Mouse (Mus musculus): Measurements from ENCODE around the gene 4931409K22Rik.
"Not testable (repeated sequence)": the region's sequence is repeated elsewhere in the genome, so short reads cannot be mapped to it uniquely, and the experiment has no call there.

Gene 4931409K22Rik

DNA sequence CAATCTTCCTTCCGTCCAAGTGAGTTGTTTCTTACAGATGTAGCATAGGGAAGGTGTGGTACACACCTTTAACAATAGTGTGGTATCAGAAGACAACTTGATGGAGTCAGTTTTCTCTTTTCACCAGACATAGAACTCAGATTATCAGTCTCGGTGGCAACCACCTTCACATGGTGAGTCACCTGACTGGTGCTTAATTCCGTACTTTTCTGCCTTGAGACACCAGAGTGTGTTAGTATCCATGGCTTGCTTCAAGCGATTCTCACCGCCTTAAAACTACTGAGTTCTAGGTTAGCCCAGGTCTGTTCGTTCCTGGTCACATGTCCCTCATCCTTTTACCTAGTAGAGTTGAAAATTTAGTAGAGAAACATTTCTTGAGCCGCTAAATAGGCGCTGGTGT lies 29.5 kb upstream of the 4931409K22Rik start:
- Histone ChIP-seq H3K36me3 (ENCODE audit: control insufficient read depth, insufficient read depth, low read length, poor library complexity, severe bottlenecking) (peaks cover 6% of the 10 kb centered on the region), H3K27me3 (ENCODE audit: control insufficient read depth, insufficient read depth, low read length, poor library complexity, severe bottlenecking) (no peaks in the 10 kb centered on the region)
- no peak for DNase-seq (ENCODE audit: low read depth, low spot score)

DNA sequence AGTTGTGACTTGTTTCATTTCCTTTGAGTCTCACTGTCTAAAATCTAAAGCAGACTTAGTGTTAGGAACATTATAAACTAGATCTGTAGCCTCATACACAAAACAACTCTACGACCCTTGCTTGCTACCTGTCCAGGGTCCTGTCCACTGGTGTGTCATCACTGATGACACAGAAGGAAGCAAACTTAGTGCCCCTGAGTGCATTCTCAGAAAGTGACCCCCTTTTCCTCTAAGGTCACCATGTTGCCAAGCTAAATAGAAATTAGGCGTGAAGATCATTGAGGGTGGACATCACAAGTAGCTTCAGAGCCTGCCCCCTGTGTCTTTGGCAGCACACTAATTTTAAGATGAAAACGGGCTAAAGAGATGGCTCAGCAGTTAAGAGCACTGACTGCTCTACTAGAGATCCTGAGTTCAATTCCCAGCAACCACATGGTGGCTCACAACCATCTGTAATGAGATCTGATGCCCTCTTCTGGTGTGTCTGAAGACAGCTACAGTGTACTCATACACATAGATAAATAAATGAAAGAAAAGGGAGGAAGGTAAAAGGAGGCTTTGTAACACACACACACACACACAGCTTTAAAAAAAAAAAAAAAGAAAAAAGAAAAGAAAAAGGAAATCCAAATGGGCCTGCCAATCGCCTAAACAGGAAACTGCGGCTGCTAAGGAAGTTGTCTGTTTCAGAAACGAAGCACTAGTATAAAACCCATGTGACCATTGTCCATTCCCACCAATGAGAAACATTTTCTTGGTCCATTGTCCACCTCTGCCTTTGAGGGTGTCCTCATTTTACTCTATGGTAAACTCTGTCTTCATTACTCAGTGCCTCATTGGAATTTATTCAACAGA lies 21.7 kb upstream of the 4931409K22Rik start:
- DNase-seq (ENCODE audit: low read depth, low spot score): no peak
- H3K36me3 ChIP-seq (ENCODE audit: control insufficient read depth, insufficient read depth, low read length, poor library complexity, severe bottlenecking): peaks cover 2% of the 10 kb centered on the region; the same call in 1 of the 2 replicates
- H3K27me3 ChIP-seq (ENCODE audit: control insufficient read depth, insufficient read depth, low read length, poor library complexity, severe bottlenecking): no peaks in the 10 kb centered on the region

DNA sequence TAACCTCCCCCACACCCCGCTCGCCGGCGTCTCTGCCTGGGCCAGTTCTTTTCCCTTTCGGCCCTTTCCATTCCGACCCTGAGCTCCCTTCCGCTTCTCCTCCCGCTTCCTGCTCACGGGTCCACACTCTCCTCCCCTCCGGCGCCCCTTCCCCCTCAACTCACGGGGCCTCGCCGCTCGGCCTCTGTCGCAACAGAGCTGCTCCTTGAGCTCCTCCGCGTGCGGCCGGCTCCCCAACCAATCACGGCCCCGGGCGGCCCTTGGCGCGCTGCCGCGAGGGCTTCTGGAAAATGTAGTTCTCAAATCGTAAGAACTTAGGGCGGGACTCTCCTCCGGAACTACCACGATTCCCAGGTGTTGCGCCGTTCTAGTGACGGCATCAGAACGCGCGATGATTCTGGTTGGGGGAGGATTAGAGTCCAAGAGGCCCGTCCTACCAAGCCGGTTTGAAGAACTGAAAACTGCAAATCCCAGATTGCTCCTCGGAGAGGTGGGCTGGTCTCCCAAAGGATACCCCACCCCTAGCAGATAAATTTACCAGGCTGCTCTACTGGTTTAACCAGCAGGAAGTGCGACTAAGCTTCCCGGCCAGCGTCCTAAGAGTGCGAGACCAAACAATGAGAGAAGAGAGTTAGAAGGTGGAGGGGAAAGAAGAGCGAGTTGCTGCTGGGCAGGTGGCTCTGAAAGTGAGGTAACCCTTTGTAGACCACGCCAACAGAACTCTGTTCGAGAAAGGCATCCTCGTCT lies 20.7 kb upstream of the 4931409K22Rik start, which contains the start of gene Abcf2:
Gene Abcf2 (minus strand): TSS at position 285 of the 747 bp plus-strand sequence.
- peak; percentile 99 for DNase-seq (ENCODE audit: low read depth, low spot score)
- Histone ChIP-seq H3K27me3 (ENCODE audit: control insufficient read depth, insufficient read depth, low read length, poor library complexity, severe bottlenecking) (no peaks in the 10 kb centered on the region), H3K36me3 (ENCODE audit: control insufficient read depth, insufficient read depth, low read length, poor library complexity, severe bottlenecking) (peaks cover 2% of the 10 kb centered on the region; the same call in 1 of the 2 replicates)

DNA sequence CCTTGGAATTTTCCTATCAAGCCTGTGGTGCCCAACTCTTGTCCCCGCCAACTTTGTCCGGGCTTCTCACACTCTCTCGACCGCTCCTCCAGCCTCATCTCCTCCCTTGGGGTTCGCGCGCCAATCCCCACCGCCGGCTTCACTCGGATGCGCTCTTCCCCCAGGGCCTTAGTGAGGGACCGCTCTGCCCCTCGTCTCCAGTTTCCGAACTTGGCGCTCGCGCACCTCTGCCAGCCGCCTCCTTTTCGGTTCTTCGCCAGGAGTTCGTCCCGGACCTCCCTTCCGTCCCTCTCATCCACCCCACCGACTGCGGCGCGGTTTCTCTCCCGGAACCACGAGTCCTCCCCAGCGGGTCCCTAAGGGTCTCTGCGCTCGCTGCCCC lies 20.2 kb upstream of the 4931409K22Rik start:
- no peaks in the 10 kb centered on the region for H3K27me3 ChIP-seq (ENCODE audit: control insufficient read depth, insufficient read depth, low read length, poor library complexity, severe bottlenecking)
- peaks cover 2% of the 10 kb centered on the region; the same call in 1 of the 2 replicates for H3K36me3 ChIP-seq (ENCODE audit: control insufficient read depth, insufficient read depth, low read length, poor library complexity, severe bottlenecking)
- peak; percentile 40 for DNase-seq (ENCODE audit: low read depth, low spot score)

DNA sequence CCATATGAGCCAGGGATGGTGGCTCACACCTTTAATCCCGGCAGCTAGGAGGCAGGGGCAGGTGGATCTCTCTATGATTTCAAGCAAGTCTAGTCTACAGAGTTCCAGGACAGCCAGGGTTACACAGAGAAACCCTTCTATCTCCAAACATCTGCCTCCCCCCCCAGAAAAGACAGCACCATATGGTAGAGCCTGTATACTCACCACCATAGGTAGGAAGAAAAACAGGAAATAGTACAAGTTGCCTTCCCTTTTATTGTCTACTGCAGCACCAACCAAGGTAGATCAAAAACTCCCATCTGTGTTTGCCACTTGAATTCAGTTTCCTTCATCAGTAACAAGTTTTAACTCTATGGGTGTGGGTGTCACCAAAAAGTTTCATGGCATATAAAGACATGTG lies 19.3 kb upstream of the 4931409K22Rik start:
- Histone ChIP-seq H3K36me3 (ENCODE audit: control insufficient read depth, insufficient read depth, low read length, poor library complexity, severe bottlenecking) (peaks cover 2% of the 10 kb centered on the region; the same call in 1 of the 2 replicates), H3K27me3 (ENCODE audit: control insufficient read depth, insufficient read depth, low read length, poor library complexity, severe bottlenecking) (no peaks in the 10 kb centered on the region)
- no peak for DNase-seq (ENCODE audit: low read depth, low spot score)

DNA sequence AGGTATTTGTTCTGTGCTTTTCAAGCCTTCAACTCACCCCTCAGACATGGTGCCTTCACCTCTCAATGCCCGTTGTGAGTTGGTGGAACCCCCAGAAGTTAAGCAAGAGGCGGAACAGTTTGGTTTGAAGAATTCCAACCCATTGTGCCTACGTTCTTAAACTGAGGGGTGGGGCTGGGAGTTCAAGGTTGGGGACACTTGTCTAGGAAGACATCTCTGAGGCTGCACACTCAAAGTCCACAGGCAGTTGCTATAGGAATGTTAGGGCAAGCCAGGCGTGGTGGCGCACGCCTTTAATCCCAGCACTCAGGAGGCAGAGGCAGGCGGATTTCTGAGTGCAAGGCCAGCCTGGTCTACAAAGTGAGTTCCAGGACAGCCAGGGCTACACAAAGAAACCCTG lies 1.3 kb downstream of the 4931409K22Rik start:
- H3K36me3 ChIP-seq (ENCODE audit: control insufficient read depth, insufficient read depth, low read length, poor library complexity, severe bottlenecking); DNase-seq (ENCODE audit: low read depth, low spot score); H3K27me3 ChIP-seq (ENCODE audit: control insufficient read depth, insufficient read depth, low read length, poor library complexity, severe bottlenecking): not testable (repeated sequence)

DNA sequence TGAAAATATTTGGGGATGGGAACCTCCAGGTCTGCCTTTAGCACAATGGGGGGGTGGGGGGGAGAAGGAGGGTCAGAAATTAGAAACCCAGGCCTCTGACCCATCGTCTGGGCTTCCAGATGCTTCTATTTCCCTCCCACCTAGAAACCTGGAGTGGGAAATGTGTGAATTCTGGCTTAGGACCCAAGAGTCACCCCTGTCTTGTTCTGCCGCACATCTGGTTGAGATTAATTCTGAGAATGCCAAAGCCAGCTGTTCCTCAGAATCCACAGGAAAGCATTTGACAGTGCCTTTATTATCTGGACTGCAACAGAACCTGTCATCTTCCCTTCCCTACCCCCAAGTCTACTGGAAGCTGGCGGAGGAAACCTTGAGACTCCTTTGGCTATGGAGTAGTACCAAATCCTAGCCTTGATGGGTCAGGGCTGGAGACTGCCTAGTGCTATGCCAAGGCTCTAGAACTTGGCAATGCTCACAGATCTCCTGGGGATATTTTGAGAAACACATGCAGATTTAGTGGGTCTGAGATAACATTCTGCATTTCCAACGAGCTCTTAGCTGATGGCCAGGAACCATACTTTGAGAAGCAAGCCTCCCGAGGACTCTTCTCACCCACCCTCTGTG lies 2.9 kb downstream of the 4931409K22Rik start:
- DNase-seq (ENCODE audit: low read depth, low spot score): no peak
- H3K27me3 ChIP-seq (ENCODE audit: control insufficient read depth, insufficient read depth, low read length, poor library complexity, severe bottlenecking): no peaks in the 10 kb centered on the region
- H3K36me3 ChIP-seq (ENCODE audit: control insufficient read depth, insufficient read depth, low read length, poor library complexity, severe bottlenecking): no peaks in the 10 kb centered on the region

DNA sequence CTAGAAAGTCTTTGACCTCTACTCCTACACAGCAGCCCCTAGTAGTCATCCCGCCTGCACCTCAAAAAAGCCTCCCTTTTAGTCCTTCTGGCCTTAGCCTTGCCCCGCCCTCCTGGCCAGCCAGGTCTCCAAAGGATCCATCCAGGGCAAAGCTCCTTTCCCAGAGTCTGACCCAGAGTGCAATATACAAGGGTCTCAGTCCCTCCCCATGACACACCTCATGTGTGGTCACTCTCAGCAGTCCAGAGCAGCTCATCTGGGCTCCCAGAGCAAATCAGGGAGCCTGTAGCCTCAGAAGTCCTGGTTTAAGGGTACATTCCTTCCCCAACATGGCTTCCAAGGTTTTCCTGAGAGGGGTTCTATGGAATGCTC lies 5.3 kb downstream of the 4931409K22Rik start:
- Histone ChIP-seq H3K36me3 (ENCODE audit: control insufficient read depth, insufficient read depth, low read length, poor library complexity, severe bottlenecking) (no peaks in the 10 kb centered on the region), H3K27me3 (ENCODE audit: control insufficient read depth, insufficient read depth, low read length, poor library complexity, severe bottlenecking) (no peaks in the 10 kb centered on the region)
- DNase-seq (ENCODE audit: low read depth, low spot score): no peak

DNA sequence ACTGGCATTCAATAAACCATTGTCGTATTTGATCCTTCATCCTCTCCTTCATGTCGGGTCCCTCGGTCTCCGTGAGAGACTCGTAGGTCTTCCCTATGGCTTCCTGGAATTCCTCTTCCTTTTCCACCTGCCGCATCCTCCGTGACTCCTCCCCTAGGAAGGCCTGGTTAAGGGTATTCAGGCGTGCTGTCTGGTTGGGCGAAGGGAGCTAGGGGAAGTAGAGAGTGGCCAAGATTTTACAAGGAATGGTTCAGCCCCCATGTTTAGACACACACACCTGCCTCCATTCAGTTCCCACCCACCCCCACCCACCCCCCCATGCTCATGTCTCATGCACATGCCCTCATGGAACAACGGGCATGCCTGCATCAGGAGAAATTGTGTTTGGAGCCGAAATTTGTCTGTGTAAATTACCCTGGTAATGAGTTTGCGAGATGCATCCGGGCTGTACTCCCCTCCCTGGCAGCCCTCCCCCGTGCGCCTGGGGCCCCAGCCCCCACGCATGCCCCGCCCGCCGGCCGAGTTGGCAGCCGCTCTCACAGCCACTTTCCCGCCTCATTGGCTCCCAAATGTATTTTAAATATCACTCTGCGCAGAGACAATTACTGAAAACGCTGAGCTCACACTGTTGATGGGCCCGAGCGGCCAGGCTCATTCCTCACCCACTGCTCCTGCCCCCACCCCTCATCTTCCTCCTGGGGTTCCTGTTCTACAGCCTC lies 5.9 kb downstream of the 4931409K22Rik start:
- Histone ChIP-seq H3K27me3 (ENCODE audit: control insufficient read depth, insufficient read depth, low read length, poor library complexity, severe bottlenecking) (no peaks in the 10 kb centered on the region), H3K36me3 (ENCODE audit: control insufficient read depth, insufficient read depth, low read length, poor library complexity, severe bottlenecking) (no peaks in the 10 kb centered on the region)
- no peak for DNase-seq (ENCODE audit: low read depth, low spot score)

DNA sequence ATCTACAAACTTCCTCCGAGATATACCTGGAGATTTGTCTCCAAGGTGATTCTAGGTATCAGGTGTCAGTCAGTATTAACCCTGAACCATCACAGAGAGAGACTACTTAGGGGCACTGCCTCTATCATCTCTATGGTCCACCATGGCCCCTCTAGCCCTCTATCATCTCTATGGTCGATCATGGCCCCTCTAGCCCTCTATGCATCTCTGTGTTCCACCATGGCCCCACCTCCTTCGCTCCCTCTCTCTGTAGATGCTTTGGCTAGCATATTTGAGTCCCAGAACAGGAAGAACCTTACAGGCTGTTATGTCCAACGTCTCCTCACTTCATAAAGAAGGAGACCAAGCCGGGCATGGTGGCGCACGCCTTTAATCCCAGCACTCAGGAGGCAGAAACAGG lies 14.0 kb downstream of the 4931409K22Rik start:
- Histone ChIP-seq H3K27me3 (ENCODE audit: control insufficient read depth, insufficient read depth, low read length, poor library complexity, severe bottlenecking) (no peaks in the 10 kb centered on the region), H3K36me3 (ENCODE audit: control insufficient read depth, insufficient read depth, low read length, poor library complexity, severe bottlenecking) (no peaks in the 10 kb centered on the region)
- DNase-seq (ENCODE audit: low read depth, low spot score): no peak

DNA sequence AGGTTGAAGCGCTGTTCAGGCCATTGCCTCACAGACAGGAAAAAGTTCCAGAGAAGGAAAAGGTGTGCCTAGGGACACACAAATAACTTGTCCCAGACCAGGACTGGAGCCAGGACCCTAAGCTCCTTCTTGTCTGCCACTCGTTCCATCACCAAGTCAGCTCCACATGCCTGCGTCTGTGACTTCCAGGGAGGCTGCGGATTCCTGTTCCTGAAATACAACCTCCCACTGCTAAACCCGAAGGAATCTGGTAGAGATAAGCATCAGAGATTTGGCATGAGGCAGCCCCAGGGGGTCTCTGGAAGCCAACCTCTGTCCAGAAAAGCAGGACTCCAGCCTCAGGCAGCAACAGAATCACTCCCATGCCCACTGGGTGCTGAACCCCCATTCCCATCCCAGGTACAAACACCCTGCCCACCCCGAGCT lies 15.5 kb downstream of the 4931409K22Rik start:
- Histone ChIP-seq H3K36me3 (ENCODE audit: control insufficient read depth, insufficient read depth, low read length, poor library complexity, severe bottlenecking) (no peaks in the 10 kb centered on the region), H3K27me3 (ENCODE audit: control insufficient read depth, insufficient read depth, low read length, poor library complexity, severe bottlenecking) (no peaks in the 10 kb centered on the region)
- DNase-seq (ENCODE audit: low read depth, low spot score): no peak

DNA sequence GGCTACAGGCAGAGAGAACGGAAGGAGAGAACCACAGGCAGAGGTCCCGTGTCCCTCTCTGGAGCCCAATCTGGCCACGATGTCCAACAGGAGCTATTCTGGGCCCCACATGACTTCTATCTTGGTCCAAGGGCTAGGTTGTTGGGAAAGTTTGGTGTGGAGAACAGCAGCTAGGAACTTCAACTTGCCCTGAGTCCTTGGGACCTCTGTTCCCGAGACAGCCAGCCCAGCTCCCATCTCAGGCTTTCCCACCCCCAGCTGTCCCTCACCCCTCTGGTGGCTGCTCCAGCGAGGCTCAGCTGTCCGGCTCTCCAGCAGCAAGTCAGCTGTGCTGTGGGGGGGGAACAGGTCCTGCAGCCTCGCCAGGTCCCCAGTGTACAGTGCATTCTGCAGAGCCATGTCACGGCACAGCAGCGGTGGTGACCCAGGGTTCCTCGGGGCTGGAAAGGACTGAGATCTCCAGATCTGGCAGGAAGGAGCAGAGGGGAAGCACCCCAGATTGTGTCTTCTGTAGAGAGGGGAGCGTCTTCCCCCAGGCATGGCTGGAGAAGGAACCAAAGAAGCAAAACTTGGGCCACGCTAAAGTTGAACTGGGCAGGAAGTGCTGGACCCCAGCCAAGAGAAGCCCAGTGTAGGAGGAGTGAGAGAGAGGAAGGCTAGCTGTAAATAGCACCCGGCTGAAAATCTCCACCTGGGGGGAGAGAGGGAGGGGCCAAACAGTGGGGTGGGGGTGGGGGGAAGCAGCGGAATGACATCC lies 16.0 kb downstream of the 4931409K22Rik start, which contains the start of gene Asb10:
Gene Asb10 (minus strand): TSS at position 592 of the 757 bp plus-strand sequence.
- Histone ChIP-seq H3K27me3 (ENCODE audit: control insufficient read depth, insufficient read depth, low read length, poor library complexity, severe bottlenecking) (no peaks in the 10 kb centered on the region), H3K36me3 (ENCODE audit: control insufficient read depth, insufficient read depth, low read length, poor library complexity, severe bottlenecking) (no peaks in the 10 kb centered on the region)
- no peak for DNase-seq (ENCODE audit: low read depth, low spot score)

DNA sequence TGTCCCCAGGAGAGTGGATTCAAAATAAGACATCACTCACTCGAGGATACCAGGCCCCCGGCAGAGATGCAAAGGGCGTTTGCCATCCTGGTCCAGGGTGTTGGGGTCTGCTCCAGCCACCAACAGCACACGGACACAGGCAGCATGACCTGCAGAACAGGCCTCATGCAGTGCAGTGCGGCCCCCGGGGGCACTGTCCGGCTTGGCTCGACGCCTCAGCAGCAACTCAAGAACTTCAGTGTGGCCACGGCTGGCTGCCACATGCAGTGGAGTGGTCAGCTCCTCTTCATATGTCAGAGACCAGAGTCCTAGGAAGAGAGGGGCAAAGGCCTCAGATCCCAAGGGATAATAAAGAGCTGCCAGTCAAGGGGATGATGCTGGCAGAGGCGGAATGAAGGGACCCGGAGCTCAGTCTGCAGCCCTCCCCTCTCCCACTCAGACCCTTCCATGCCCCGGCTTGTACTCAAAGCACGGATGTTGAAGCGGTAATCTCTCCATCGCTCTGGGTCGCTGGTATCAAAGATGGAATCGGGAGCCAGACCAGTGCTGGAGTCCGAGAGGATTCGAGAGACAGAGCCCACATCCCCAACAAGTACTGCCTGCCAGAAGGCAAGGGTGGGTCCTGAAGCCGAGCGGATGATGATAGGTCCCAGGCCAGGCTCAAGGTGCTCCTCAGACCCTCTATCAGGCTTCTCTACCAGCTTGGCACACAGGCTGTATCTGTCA lies 16.9 kb downstream of the 4931409K22Rik start:
- Histone ChIP-seq H3K36me3 (ENCODE audit: control insufficient read depth, insufficient read depth, low read length, poor library complexity, severe bottlenecking) (no peaks in the 10 kb centered on the region), H3K27me3 (ENCODE audit: control insufficient read depth, insufficient read depth, low read length, poor library complexity, severe bottlenecking) (no peaks in the 10 kb centered on the region)
- DNase-seq (ENCODE audit: low read depth, low spot score): no peak
